Mouse (Mus musculus) neural tube, embryonic 12.5 days (tissue): ENCODE results near the gene Slc25a19. TPM values are rescaled to one million over a fixed set of nuclear protein-coding genes. Genes with fewer than 3 reads are reported as not detected.

Experiments used
- ATAC-seq: fragments of 200-750 bp; cut with Nextera tagmentation; 2 replicates; pipeline ENCODE4 v1.8.0; 2017; ENCODE audit warnings: low read depth, mild to moderate bottlenecking, moderate TSS enrichment, moderate library complexity; ENCODE audit not compliant: low FRiP score
- H3K27ac ChIP-seq: fragments of 300-500 bp; sonication (generic); 2 replicates; pipeline ENCODE4 v1.5.1; 2016
- H3K27me3 ChIP-seq: fragments of 300-500 bp; sonication (generic); replicated peaks from 2 replicates; pipeline ENCODE4 v1.6.1; 2016; ENCODE audit warnings: mild to moderate bottlenecking
- H3K36me3 ChIP-seq: fragments of 300-500 bp; sonication (generic); 2 replicates; pipeline ENCODE4 v1.6.1; 2016; ENCODE audit warnings: mild to moderate bottlenecking
- H3K4me1 ChIP-seq: fragments of 300-500 bp; sonication (generic); 2 replicates; pipeline ENCODE4 v1.6.1; 2016
- H3K4me2 ChIP-seq: fragments of 300-500 bp; sonication (generic); replicated peaks from 2 replicates; pipeline ENCODE4 v1.6.1; 2016; ENCODE audit warnings: mild to moderate bottlenecking
- H3K4me3 ChIP-seq: fragments of 300-500 bp; sonication (generic); 2 replicates; pipeline ENCODE4 v1.5.1; 2016
- H3K9ac ChIP-seq: fragments of 300-500 bp; sonication (generic); 2 replicates; pipeline ENCODE4 v1.6.1; 2016; ENCODE audit warnings: mild to moderate bottlenecking
- H3K9me3 ChIP-seq: fragments of 300-500 bp; sonication (generic); 2 replicates; pipeline ENCODE4 v1.6.1; 2016; ENCODE audit warnings: mild to moderate bottlenecking
- WGBS: fragments of 180-500 bp; shearing (Covaris S2); methylation state at CpG from one replicate; pipeline ENCODE4 v1.1.7; 2016; 5-methylcytosine and 5-hydroxymethylcytosine counted together
- polyA plus RNA-seq: library from polyadenylated mRNA; unstranded; fragments of >200 nt; fragmentation: Nextera tagmentation; extraction: Ambion mirVana; gene quantifications from 2 replicates; pipeline ENCODE4 v1.2.1, GENCODE M21; 2016

The Slc25a19 gene
- polyA plus RNA-seq, 1 experiment from 2014 or later = 28.2 TPM

GRCm38 (mm10) chr11:115638498-115639409 lies 10.7 kb upstream of the Slc25a19 start:
- Histone ChIP-seq H3K36me3 (peaks cover 11% of the 10 kb centered on the region), H3K27ac (no peak overlapping the region), H3K4me3 (no peak overlapping the region), H3K27me3 (no peaks in the 10 kb centered on the region), H3K4me1 (no peaks in the 10 kb centered on the region), H3K9ac (no peak overlapping the region), H3K4me2 (no peak overlapping the region), H3K9me3 (no peaks in the 10 kb centered on the region)
- WGBS = 83% methylated on average over 5 of the region's 5 CpGs
- ATAC-seq = no peak

GRCm38 (mm10) chr11:115636960-115637359 lies 8.9 kb upstream of the Slc25a19 start:
- 80% methylated on average over 3 of the region's 3 CpGs for WGBS
- no peaks in the 10 kb centered on the region for H3K9me3 ChIP-seq

GRCm38 (mm10) chr11:115635484-115635883 lies 7.4 kb upstream of the Slc25a19 start:
- no peak overlapping the region for H3K4me3 ChIP-seq
- H3K27ac ChIP-seq = no peak overlapping the region
- H3K4me1 ChIP-seq = no peaks in the 10 kb centered on the region
- H3K9me3 ChIP-seq = no peaks in the 10 kb centered on the region
- H3K9ac ChIP-seq = no peak overlapping the region
- H3K4me2 ChIP-seq = no peak overlapping the region
- no peak for ATAC-seq
- H3K36me3 ChIP-seq = no peaks in the 10 kb centered on the region
- no peaks in the 10 kb centered on the region for H3K27me3 ChIP-seq
- WGBS = 67% methylated on average over 8 of the region's 8 CpGs

More at GRCm38 (mm10) chr11:115636960-115637359, 8.9 kb upstream of the Slc25a19 start:
- H3K27me3 ChIP-seq = no peaks in the 10 kb centered on the region
- H3K27ac ChIP-seq = no peak overlapping the region
- H3K4me2 ChIP-seq = no peak overlapping the region
- H3K9ac ChIP-seq = no peak overlapping the region
- no peaks in the 10 kb centered on the region for H3K36me3 ChIP-seq
- no peaks in the 10 kb centered on the region for H3K4me1 ChIP-seq
- no peak for ATAC-seq
- no peak overlapping the region for H3K4me3 ChIP-seq

GRCm38 (mm10) chr11:115635041-115635440 lies 6.9 kb upstream of the Slc25a19 start:
- H3K4me2 ChIP-seq = no peak overlapping the region
- no peak for ATAC-seq
- no peaks in the 10 kb centered on the region for H3K36me3 ChIP-seq
- H3K27ac ChIP-seq = no peak overlapping the region
- no peak overlapping the region for H3K9ac ChIP-seq
- no peaks in the 10 kb centered on the region for H3K4me1 ChIP-seq
- H3K4me3 ChIP-seq = no peak overlapping the region
- no peaks in the 10 kb centered on the region for H3K9me3 ChIP-seq
- no peaks in the 10 kb centered on the region for H3K27me3 ChIP-seq
- whole genome bisulfite sequencing = 86% methylated on average over 8 of the region's 8 CpGs

- H3K27ac ChIP-seq = no peak overlapping the region
- no peak overlapping the region for H3K9ac ChIP-seq
- ATAC-seq = no peak
- 70% methylated on average over 4 of the region's 4 CpGs for WGBS
- no peaks in the 10 kb centered on the region for H3K9me3 ChIP-seq
- H3K4me1 ChIP-seq = no peaks in the 10 kb centered on the region
- H3K27me3 ChIP-seq = no peaks in the 10 kb centered on the region
- H3K4me2 ChIP-seq = no peak overlapping the region
- no peak overlapping the region for H3K4me3 ChIP-seq
- no peaks in the 10 kb centered on the region for H3K36me3 ChIP-seq
Measured at GRCm38 (mm10) chr11:115634109-115634508, 6.0 kb upstream of the Slc25a19 start.

GRCm38 (mm10) chr11:115632862-115633261 lies 4.8 kb upstream of the Slc25a19 start:
- Histone ChIP-seq H3K4me1 (peaks cover 3% of the 10 kb centered on the region; the same call in 1 of the 2 replicates), H3K4me2 (no peak overlapping the region), H3K9ac (no peak overlapping the region), H3K27me3 (no peaks in the 10 kb centered on the region), H3K36me3 (no peaks in the 10 kb centered on the region), H3K4me3 (no peak overlapping the region), H3K9me3 (no peaks in the 10 kb centered on the region), H3K27ac (no peak overlapping the region)
- WGBS = 86% methylated on average over 10 of the region's 10 CpGs
- no peak for ATAC-seq

- H3K36me3 ChIP-seq = no peaks in the 10 kb centered on the region
- H3K27ac ChIP-seq = no peak overlapping the region
- no peaks in the 10 kb centered on the region for H3K27me3 ChIP-seq
- H3K9me3 ChIP-seq = no peaks in the 10 kb centered on the region
- no peak overlapping the region for H3K4me2 ChIP-seq
- ATAC-seq = no peak
- peaks cover 7% of the 10 kb centered on the region; the same call in 1 of the 2 replicates for H3K4me1 ChIP-seq
- H3K4me3 ChIP-seq = no peak overlapping the region
- no peak overlapping the region for H3K9ac ChIP-seq
- WGBS = 79% methylated on average over 7 of the region's 7 CpGs
Measured at GRCm38 (mm10) chr11:115632247-115632646, 4.2 kb upstream of the Slc25a19 start.

GRCm38 (mm10) chr11:115631505-115631890 lies 3.4 kb upstream of the Slc25a19 start:
- WGBS = 25% methylated on average over 3 of the region's 3 CpGs
- no peak overlapping the region for H3K4me3 ChIP-seq
- no peaks in the 10 kb centered on the region for H3K36me3 ChIP-seq
- no peak overlapping the region for H3K9ac ChIP-seq
- no peaks in the 10 kb centered on the region for H3K9me3 ChIP-seq
- no peaks in the 10 kb centered on the region for H3K27me3 ChIP-seq
- no peak for ATAC-seq
- no peak overlapping the region for H3K27ac ChIP-seq
- peaks cover 11% of the 10 kb centered on the region; the same call in 1 of the 2 replicates for H3K4me1 ChIP-seq
- no peak overlapping the region for H3K4me2 ChIP-seq

- Histone ChIP-seq H3K9me3 (no peaks in the 10 kb centered on the region), H3K4me3 (no peak overlapping the region), H3K36me3 (no peaks in the 10 kb centered on the region), H3K4me2 (no peak overlapping the region), H3K9ac (no peak overlapping the region), H3K27me3 (no peaks in the 10 kb centered on the region), H3K27ac (no peak overlapping the region), H3K4me1 (peaks cover 11% of the 10 kb centered on the region; the same call in 1 of the 2 replicates)
- no peak for ATAC-seq
- WGBS = 53% methylated on average over 16 of the region's 16 CpGs
Measured at GRCm38 (mm10) chr11:115630532-115631504, 2.7 kb upstream of the Slc25a19 start.

- WGBS = 89% methylated on average over 13 of the region's 13 CpGs
- no peak for ATAC-seq
- Histone ChIP-seq H3K27ac (no peak overlapping the region), H3K27me3 (no peaks in the 10 kb centered on the region), H3K4me2 (no peak overlapping the region), H3K4me1 (peaks cover 11% of the 10 kb centered on the region; the same call in 1 of the 2 replicates), H3K9me3 (no peaks in the 10 kb centered on the region), H3K4me3 (no peak overlapping the region), H3K36me3 (no peaks in the 10 kb centered on the region), H3K9ac (no peak overlapping the region)
Measured at GRCm38 (mm10) chr11:115629734-115630531, 1.8 kb upstream of the Slc25a19 start.

GRCm38 (mm10) chr11:115628465-115629101 lies 488 bp upstream of the Slc25a19 start:
- H3K4me2 ChIP-seq = peak overlapping the region; percentile 84
- no peaks in the 10 kb centered on the region for H3K27me3 ChIP-seq
- H3K27ac ChIP-seq = no peak overlapping the region
- peaks cover 11% of the 10 kb centered on the region; the same call in 1 of the 2 replicates for H3K4me1 ChIP-seq
- H3K9me3 ChIP-seq = no peaks in the 10 kb centered on the region
- H3K36me3 ChIP-seq = no peaks in the 10 kb centered on the region
- WGBS = 57% methylated on average over 13 of the region's 13 CpGs
- H3K4me3 ChIP-seq = peak overlapping the region; percentile 63
- H3K9ac ChIP-seq = 0 out of 2 replicates have a peak overlapping the region, but pooled peaks have one; percentile 26
- peak; percentile 51 for ATAC-seq
